Mouse (Mus musculus) heart, postnatal 0 days (tissue): ENCODE measurements around the gene Dlgap4.

Source experiments
- CTCF ChIP-seq: IDR thresholded peaks from 2 replicates; pipeline ENCODE4 v1.5.1; 2016; ENCODE audit warnings: antibody characterized with exemption, control low read depth, low read depth
- EP300 ChIP-seq: IDR thresholded peaks from 2 replicates; pipeline ENCODE4 v1.6.1; 2016; ENCODE audit warnings: antibody characterized with exemption, low read depth

DNA sequence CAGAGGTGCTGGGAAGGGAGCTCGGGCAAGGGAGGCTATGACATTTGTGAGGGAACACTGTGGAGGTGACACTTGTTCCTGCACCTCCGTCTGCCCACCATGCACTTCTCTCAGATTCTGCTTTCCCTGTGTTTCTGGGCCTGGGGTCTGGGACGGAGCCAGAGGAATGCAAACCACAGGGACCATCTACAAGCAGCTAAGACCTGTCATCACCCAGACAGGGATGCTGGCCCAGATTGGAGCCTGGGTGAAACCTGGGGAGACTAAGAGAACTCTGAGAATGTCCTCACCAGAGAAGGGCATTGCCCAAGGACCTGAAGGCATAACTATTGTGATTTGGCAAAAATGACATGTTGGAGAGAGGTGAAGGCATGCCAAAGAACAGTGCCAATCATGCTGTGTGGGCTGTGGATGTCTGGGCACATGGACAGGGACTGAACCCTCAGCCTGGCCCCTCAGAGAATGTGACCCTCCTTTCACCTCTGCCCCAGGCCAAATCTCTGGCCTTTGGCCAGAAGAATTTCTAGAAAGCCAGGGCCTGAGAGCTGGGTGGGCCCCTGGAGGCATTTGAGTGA, 122.3 kb downstream of the Dlgap4 start:
- TF ChIP-seq CTCF (no peak), EP300 (no peak)
